Mouse (Mus musculus): Measurements from ENCODE around the gene Smcr8.
A peak's percentile ranks its signal among the peaks of the same experiment; 100 is the strongest.

Smcr8 gene

DNA sequence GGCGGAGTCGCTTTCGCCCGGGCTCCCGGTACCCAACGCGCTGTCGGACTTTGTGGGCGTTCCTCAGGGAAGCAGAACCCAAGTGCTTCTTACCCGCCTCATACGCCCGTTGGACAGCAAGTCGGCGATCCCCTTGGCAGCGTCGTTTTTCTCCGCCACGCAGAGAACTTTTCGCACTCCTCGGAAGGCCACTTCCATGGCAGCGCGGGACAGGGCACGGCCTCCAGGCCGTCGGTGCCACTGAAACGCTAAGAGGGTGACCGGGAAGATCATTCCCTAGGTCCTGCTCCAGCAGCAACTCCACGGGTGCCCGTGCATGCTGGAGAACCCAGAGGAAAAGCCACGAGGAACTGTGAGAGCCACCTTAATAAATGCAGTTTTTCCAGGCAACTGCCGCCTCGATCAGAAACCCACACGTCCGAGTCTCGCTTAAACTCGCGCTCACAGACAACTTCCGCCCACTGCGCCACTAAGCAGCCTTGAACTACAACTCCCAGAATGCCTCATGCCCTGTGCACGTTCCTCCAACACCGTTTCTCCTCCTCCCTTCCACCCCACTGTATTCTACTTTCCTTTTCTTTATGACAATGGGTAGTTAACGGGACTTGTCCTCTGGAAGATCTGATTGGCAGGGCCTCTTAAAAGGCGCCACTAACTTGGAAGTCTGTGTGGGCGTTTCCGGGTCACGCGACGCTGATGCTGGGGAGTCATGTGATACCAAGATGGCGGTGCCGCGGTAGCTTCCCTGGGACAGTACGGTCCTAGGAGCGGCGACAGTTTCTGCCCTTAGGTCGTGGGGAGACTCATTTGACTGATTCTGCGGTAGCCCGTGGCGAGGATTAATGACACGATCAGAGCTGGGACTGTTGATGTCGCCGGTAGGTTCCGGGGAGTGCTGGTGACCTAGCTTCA lies at the start of gene Smcr8, which contains the start of gene Top3a:
Smcr8 (plus strand) TSS at position 696 of the 912 bp plus-strand sequence.
Top3a (minus strand) TSS at position 537 of the 912 bp plus-strand sequence.
- peak; percentile 88 to 89 for DNase-seq

DNA sequence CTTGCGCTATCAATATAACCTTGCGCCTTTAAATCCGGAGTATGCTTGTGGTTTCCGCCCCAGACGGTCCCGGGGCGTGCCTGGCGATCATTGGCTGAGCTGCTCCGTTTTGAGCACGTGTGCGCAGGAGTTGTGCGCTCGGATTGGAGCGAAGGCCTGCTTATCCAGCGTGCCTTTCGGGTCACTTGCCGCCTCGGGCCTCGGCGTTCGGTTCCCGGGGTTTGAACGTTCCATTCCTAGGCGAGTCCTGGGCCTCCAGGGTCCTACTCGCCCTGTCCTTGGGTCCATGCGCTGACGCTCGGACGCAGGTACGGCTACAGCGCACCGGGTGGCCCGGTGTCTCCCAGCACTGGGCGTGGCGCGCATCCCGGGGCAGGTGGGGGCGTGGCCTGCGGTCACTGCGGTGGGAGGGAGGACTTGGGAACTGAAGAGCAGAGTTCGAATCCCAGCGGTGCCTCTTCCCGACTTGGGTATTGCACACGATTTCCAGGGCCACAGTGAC lies 49.0 kb upstream of the Smcr8 start, which contains the start of gene Mief2:
Mief2 (plus strand) TSS at position 139 of the 502 bp plus-strand sequence.
- DNase-seq, result peak; percentile 90 to 93

DNA sequence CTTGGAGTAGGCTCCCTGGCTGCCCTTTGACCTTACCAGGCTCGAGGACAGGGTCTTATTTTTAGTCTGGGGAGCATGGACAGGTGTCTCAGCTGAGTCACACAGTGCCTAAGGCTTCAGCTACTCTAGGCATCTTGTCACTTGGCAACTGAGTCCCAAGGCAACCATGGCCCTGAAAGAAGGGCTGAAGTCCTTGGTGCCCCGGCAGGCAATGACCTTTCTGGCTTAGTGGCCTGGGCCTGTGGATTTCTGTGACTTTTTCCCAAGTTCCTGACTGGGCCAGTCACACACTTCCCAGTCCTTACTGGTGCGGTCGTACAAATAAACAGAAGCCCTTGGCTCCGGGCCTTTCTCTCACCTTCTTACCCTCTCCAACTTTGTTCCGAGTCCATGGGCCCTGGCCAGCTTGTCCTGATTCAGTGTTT lies 48.1 kb upstream of the Smcr8 start:
- DNase-seq, result no peak

DNA sequence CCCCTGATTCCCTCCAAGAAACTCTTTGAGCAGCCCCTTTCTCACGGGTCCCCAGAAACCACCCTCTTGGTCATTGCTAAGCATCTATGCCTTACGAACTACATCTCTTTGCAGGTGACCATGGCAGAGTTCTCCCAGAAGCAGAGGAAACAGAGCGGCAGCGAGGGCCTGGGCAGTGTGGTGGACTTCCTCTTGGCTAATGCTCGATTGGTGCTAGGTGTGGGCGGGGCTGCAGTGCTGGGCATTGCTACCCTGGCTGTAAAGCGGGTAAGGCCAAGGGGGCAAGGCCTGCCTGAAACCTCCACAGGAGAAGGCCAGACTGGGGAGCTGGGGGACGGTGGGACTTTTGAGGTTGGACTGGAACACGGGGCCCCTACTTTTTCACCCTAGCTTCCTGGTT lies 47.2 kb upstream of the Smcr8 start:
- DNase-seq, result no peak

DNA sequence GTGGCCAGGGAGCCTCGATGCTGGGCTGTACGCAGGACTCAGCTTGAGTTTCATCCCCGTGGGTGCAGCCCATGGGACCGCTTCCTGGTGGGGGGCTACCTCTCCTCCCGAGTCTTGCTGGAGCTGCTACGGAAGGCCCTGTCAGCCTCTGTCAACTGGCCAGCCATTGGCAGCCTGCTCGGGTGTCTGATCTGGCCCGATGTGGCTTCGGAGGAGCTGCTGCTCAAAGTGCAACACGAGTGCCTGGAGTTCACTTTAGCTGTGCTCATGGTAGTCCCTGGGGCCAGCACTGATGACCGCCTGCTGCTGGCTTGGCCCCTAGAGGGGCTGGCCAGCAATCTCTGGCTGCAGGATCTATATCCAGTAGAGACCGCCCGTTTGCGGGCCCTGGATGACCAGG lies 46.1 kb upstream of the Smcr8 start:
- no peak for DNase-seq

DNA sequence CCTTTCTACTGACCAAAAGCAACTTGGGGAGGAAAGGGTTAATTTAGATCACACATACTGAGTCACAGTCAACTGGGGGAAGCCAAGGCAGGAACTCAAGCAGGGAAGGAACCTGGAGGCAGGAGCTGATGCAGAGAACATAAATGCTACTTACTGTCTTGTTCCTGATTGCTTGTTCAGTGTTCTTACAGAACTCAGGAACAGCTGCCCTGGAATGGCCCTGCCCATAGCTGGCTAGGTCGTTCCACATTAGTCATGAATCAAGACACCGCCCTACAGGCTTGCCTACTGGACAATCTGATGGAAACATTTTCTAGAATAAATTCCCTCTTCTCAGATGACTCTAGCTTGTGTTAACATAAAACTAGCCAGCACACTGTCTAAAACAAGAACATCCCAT lies 43.1 kb upstream of the Smcr8 start:
- no peak for DNase-seq

DNA sequence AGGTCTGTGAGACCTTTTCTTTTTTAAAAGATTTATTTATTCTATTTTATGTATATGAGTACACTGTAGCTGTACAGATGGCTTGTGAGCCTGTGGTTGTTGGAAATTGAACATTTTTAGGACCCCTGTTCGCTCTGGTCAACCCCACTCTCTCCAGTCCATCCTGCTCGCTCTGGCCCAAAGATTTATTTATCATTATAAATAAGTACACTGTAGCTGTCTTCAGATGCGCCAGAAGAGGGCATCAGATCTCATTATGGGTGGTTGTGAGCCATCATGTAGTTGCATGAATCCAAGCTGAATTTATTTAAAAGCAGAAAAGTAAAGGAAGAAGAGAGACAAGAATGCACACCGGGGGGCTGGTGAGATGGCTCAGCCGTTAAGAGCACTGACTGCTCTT lies 42.1 kb upstream of the Smcr8 start:
- DNase-seq, result no peak

DNA sequence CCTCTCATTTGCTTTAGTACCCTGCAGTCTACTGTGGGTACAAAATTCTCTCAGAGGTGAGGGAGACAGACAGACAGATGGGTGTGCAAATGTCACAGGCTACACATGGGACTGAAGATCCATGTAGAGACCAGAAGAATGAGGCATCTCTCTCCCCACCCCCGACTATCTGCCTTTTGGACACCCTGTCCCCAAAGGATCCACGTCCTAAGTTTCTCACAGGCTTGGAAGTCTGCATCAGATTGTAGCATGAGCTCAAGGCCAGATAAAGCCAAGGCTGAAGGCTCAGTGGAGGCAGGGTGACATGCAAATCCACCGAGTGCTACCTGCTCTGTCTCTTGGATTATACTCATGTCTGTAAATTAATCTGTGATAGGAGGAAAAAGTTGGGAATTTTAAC lies 40.8 kb upstream of the Smcr8 start:
- DNase-seq, result no peak

DNA sequence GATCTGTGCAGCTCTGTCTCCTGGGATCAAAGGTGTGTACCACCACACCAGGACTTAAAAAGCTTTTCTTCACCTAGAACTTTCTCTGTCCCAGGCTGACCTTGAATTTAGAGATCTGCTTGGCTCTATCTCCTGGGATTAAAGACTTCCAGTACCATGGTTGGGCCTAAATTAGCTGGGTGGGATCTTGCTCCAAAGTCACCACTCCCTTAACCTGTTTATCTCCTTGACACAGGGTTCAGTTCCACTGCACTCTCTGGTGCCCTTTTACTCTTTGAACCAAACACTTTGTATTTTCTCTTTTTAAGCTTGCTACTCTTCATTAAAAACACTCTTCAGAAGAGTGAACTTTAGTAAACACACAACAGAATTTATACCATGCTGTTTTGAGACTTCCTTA lies 39.9 kb upstream of the Smcr8 start:
- no peak for DNase-seq

DNA sequence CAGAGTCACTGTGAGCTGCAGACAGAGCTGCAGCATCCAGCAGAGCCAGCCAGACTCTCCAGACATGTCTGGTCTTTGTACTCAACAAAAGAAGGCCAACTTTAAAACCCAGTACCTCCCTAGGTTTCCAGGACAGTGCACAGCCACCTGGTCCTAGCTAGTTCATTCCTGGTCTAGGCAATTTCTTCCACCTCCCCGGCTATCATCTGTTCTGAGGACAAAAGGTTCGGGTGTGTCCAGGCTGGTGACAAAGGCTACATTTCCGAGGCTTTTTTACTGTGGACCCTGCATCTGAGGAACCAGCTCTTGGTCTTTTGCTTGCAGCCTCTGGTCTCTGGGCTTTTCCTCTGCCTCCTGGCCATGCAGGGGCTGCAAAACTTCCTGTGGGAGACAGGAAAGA lies 37.0 kb upstream of the Smcr8 start:
- DNase-seq, result no peak

DNA sequence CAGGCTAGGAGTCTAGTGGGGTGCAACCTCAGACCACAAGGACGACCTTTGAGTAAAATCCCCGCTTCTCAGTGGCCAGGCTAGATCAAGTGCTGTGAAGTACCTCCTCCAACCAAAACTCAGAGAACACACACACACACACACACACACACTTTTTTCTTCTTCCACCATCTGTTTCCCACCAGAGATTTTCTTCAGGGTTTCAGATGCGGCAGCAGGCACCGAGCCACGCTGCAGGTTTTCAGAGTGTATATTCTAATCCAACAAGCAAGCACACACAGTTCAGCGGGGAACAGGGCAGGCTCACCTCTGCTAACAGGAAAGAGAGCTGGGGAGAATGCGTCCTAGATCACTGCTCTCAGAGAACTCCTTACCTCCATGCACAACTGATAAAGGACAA lies 21.8 kb upstream of the Smcr8 start:
- DNase-seq, result no peak

DNA sequence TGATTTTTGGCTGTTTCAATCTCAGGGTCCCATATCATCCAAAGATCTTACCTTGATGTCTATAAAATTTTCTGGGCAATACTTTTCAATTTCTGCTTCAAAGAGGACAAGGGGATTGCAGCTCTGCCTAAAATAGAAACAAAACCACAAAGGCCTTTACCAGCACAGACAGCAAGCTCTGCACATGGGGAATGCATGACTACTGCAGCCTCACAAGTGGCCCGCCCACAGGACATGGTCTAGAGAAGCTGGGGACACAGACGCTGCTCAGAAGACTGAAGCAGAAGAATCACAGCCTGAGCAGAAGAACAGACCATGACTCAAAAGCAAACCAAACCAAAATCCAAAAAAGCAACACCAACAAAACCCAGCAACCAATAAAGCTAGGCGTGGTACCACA lies 15.6 kb upstream of the Smcr8 start:
- no peak for DNase-seq

DNA sequence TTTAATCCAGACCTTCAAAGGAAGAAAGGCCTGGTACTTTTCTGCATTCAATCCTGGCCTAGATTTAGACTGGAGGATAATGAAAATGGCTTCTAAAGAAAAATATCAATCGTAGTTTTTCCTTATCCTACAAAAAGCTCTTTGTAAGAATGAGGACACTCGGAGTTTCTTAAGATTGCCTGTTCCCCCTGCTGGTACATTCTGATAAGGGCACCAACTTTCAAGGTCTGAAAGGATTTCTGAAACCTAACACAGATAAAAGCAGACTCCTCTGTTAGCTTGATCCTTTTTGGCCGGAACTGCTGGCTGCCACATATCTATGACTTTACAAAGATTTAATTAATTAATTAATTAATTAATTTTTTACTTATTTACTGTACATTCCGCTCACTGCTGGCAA lies 10.4 kb upstream of the Smcr8 start:
- no peak for DNase-seq

DNA sequence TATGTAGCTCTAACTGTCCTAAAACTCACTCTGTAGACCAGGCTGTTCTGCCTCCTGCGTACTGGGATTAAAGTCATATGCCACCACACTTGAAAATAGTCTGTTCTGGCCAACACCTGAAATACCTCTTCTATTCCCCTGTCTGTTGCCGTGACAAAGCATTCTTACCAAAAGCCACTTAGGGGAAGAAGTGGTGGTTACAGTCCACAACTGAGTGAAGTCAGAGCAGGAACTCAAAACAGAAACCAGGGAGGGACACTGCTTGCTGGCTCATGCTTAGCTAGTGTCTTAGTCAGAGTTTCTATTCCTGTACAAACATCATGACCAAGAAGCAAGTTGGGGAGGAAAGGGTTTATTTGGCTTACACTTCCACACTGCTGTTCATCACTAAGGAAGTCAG lies 8.0 kb upstream of the Smcr8 start:
- no peak for DNase-seq

DNA sequence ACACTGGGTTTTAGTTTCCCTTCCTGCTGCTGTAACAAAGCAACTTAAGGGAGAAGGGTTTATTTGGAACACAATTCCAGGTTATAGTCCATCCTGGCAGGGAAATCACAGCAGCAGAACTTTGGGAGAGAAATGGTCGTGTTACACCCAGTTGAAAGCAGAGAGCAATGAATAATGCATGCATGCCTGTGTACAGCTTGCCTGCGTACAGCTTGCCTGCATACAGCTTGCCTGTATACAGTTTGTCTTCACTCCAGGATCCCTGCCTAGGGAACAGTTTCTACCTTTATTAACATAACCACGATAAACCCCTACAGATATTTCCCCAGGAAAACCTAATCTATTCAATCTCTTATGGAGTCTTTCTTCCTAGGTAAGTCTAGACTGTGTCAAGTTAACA lies 6.5 kb upstream of the Smcr8 start:
- no peak for DNase-seq

DNA sequence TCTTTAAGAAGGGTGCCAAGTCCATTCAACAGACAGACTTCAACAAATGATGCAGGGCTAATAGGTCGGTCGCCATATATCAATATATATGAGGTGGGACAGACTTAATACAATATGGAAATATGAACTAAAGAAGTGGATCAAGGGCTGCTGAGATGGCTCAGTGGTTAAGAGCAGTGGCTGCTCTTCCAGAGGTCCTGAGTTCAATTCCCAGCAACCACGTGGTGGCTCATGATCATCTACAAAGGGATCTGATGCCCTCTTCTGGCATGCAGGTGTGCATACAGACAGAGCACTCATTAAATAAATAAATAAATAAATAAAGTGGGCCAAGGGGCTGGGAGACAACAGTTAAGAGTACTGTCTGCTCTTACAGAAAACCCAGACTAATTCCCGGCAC lies 5.2 kb upstream of the Smcr8 start:
- DNase-seq, result no peak

DNA sequence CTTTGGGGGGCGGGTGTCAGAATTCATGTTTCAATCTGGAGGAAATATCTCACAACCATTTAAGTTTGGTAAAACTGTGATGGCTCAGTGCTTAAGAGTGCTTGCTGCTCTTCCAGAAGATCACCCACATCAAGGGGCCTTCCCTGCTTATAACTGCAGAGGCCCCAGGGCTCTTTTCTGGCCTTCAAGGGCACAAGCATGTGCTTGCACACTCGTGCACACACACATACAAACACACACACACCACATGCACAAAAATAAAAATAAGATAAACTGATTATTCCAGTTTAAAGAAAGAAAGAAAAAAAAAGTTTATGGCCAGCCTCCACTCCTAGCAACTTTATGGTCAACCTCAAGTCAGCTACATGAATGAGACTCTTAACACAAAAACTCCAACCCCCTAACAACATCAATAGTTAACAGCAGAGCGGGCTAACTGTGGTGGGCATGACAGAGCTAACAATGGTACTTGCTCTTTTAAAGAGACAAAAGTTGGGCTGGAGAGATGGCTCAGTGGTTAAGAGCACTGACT lies 3.1 kb upstream of the Smcr8 start:
- no peak for DNase-seq

DNA sequence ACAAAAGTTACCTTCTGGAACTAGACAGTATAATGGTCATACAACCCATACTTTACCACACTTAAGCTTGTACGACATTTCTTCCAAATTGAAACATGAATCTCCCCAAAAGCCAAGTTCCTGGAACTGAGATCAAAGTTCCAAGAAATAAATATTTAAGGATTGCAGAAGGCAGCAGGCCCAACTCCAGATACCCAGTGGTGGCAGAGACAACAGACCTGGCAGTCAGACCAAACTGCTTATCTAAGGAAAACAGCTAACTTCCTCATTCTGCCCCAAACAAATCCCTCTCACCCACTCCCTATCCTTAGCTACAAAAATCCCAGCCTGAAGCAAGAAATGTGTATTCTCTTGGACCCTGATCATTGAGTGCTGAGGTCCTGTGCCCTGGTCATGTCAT lies 2.5 kb upstream of the Smcr8 start:
- no peak for DNase-seq

DNA sequence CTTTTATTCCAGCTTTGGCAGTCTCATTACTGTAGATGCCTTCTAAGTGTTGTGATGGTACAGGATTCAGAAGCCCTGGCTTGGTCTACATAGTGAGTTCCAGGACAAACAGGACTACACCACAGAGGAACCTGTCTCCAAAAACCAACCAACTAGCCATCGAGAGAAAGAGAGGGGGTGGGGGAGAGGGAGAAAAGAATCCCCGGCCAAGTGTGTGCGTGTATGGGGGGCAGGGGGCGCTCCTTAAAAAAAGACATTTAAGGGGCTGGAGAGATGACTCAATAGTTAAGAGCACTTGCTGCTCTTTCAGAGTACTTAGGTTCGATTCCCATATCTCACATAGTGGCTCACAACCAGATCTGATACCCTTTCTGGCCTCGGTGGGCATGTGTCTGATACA lies 1.7 kb upstream of the Smcr8 start:
- no peak for DNase-seq

DNA sequence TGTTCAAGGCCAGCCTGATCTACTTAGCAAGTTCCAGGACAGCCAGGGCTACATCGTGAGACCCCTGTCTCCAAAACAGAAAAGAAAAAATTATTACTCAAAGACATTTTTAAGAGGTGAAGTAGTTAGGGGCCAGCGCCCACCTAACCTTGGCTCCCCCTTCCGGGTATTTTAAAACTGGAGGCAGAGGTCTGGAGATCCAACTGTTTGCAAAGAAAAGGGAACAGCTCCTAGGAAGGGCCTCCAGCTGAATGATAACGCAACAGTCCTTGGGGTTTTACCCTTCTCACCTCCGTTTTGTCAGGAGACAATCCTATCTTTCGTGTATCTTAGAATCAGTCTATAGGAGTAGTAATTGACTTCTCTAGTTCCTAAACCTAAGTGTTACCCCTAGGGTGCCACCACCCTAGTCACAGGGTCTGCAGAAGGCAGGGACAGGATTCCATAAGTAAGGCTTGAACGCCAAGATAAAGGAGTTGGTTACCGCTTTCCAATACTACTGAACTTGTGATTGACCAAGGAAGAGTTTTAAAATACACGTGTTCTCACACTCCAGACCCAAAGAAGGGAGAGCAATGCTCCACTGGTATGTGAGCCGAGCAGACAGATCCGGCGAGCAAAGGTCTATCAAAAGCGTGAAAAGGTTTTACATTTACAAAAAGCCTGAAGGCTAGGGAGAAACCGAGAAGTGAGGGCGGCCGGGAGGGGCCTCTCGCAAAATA lies 1.1 kb upstream of the Smcr8 start:
- no peak for DNase-seq

DNA sequence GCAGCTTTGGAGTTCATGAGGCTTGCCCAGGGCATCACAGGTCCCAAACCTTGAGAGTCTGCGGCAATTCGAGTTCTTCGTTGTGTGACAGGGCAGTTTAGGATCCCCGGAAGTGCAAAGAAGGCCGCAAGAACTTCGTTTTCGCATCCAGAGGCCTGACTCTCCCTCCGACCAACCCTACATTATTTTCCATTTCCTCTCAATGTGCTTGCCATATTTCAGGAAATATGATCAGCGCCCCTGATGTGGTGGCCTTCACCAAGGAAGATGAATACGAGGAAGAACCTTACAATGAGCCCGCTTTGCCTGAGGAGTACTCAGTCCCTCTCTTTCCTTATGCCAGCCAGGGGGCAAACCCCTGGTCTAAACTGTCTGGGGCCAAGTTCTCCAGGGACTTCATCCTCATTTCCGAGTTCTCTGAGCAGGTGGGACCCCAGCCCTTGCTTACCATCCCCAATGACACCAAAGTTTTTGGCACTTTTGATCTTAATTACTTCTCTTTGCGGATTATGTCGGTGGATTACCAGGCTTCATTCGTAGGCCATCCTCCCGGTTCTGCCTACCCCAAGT lies 562 bp downstream of the Smcr8 start:
- DNase-seq, result no peak

DNA sequence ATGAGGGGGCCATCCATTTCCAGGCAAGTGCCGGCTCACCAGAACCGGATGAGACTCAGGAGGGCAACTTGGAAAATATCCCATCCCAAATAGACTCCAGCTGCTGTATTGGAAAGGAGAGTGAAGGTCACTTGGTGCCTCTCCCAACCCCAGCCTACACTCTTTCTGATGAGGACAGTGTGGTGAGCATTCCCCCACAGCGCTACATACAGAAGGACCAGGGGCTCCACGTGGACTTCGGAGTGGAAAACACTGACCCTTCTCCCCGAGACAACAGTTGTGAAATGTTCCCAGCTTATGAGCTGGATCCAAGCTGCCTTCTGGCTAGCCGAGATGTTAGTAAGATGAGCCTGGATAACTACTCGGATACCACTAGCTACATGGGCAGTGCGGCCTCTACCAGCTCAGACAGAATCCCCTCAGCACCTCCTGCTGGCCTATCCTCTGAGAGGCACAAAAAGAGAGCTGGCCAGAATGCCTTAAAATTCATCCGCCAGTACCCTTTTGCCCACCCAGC lies 2.4 kb downstream of the Smcr8 start:
- no peak for DNase-seq

All from B cell, adult 2 months (primary cell).